Mouse (Mus musculus): ENCODE data around the gene Abca8b. TPM values are rescaled to one million over a fixed set of nuclear protein-coding genes. Genes with fewer than 3 reads are reported as not detected.
"Not testable (repeated sequence)": the region's sequence is repeated elsewhere in the genome, so short reads cannot be mapped to it uniquely, and the experiment has no call there.

Abca8b gene
- polyA plus RNA-seq, 1 experiment from 2014 or later: 0.54 TPM

DNA sequence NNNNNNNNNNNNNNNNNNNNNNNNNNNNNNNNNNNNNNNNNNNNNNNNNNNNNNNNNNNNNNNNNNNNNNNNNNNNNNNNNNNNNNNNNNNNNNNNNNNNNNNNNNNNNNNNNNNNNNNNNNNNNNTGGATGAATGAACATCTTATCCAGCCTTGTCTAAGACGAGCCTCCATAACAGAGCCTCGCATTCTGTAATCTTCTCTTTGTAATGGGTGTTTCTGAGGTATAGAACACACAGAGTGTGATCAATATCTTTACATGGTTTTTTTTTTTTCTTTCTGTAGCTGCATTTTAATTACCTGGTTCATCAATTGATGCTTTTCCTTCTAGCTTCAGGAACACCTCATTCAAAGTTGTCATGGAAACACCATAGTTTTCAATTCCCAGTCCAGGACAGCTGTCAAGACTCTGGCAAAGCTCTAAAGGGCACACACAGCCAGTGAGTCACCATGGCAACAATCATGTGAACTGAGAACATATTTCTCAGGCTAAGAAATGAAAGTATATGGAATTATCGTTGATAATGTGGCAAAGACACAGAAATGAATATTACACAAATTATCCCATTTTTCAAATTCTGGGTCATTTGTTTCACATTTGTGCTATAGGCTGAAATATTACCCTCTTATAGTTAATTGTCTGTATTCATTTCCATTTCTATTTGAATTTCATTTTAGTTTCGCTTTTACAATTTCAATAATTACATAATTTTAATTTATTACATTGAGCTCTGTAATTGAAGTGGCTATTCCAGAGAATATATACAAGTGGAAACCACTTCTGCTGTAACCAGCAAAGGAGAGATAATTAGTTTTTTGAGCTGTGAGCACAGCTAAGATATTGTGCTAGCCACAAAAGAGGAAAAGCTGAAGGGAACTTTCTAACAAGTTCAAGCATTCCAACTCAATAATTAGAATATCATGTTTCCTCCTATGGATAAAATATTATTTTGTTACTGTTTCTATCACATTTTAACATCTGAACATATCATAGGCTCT is 33.9 kb downstream of the Abca8b start:
- Histone ChIP-seq H3K27me3 (no peaks in the 10 kb centered on the region), H3K27ac (no peak overlapping the region), H3K9me3 (no peaks in the 10 kb centered on the region), H3K4me2 (no peak overlapping the region), H3K36me3 (no peaks in the 10 kb centered on the region), H3K4me3 (no peak overlapping the region), H3K9ac (no peak overlapping the region), H3K4me1 (no peaks in the 10 kb centered on the region)
- no peak for ATAC-seq (ENCODE audit: borderline replicate concordance, extremely low read depth, low FRiP score, low TSS enrichment)
- 77% methylated on average over 4 of the region's 4 CpGs for WGBS

DNA sequence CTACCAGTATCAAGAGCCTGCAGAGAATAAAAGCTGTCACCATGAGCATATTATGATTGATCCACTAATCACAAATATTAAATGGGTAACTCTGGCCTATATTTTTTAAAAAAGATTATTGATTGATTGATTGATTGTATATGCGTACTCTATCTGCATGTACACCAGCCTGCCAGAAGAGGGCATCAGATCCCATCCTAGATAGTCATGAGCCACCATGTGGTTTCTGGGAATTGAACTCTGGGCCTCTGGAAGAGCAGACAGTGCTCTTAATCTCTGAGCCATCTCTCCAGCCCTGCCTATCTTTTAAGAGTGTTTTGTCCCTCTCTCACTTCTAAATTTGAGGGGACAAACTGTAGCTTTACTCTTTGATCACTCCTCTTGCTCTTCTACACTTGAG is 40.5 kb downstream of the Abca8b start:
- no peak overlapping the region for H3K4me3 ChIP-seq
- H3K36me3 ChIP-seq: no peaks in the 10 kb centered on the region
- no peak overlapping the region for H3K9ac ChIP-seq
- no peaks in the 10 kb centered on the region for H3K4me1 ChIP-seq
- no peak overlapping the region for H3K27ac ChIP-seq
- no peak overlapping the region for H3K4me2 ChIP-seq
- no peak for ATAC-seq (ENCODE audit: borderline replicate concordance, extremely low read depth, low FRiP score, low TSS enrichment)
- H3K27me3 ChIP-seq: no peaks in the 10 kb centered on the region
- WGBS: 87% methylated on average over 1 of the region's 1 CpGs
- H3K9me3 ChIP-seq: no peaks in the 10 kb centered on the region

DNA sequence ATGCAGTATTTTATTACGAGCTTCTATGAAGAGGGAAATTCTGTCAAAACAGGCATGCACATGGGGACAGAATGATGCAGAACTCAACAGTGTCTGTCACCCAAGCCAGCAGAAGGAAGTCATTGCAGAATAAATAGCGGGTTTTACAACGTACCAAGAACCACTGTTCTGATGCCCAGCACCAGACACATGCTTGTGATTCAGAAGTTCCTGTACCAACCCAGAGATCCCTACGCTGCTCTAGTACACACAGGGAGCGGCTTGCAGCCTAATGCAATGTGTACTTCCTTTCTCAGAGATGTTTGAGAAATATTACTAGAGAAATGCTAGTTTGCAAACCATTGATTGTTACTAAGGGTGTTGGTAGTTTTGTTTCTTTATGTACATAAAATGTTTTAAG is 58.7 kb downstream of the Abca8b start:
- no peak overlapping the region for H3K9ac ChIP-seq
- H3K36me3 ChIP-seq: no peaks in the 10 kb centered on the region
- H3K9me3 ChIP-seq: no peaks in the 10 kb centered on the region
- H3K4me3 ChIP-seq: no peak overlapping the region
- no peaks in the 10 kb centered on the region for H3K27me3 ChIP-seq
- H3K4me2 ChIP-seq: no peak overlapping the region
- H3K27ac ChIP-seq: no peak overlapping the region
- WGBS: 82% methylated on average over 5 of the region's 5 CpGs
- no peak for ATAC-seq (ENCODE audit: borderline replicate concordance, extremely low read depth, low FRiP score, low TSS enrichment)
- H3K4me1 ChIP-seq: no peaks in the 10 kb centered on the region

DNA sequence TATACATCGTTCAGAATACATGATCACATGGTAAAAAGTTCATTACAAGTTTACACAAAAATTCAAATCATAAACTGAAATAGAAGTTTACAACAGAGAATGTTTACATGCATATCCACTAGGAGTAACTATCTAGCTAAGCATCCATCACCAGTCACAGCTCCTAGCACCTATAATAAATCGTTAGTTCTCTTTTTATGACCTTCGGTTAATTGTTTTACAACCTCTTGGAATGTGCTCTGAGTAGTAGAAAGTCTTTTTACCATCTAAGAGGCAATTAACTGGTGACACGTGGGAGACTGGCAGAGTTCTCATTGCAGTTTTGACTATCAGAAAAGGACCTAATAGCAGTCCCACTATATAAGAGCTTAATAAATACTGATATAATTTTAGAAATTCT is 62.4 kb downstream of the Abca8b start:
- not testable (repeated sequence) for H3K4me3 ChIP-seq; H3K9ac ChIP-seq; H3K4me2 ChIP-seq; H3K9me3 ChIP-seq; ATAC-seq (ENCODE audit: borderline replicate concordance, extremely low read depth, low FRiP score, low TSS enrichment); H3K36me3 ChIP-seq; H3K27ac ChIP-seq; H3K27me3 ChIP-seq; H3K4me1 ChIP-seq
- 55% methylated on average over 4 of the region's 4 CpGs for WGBS

DNA sequence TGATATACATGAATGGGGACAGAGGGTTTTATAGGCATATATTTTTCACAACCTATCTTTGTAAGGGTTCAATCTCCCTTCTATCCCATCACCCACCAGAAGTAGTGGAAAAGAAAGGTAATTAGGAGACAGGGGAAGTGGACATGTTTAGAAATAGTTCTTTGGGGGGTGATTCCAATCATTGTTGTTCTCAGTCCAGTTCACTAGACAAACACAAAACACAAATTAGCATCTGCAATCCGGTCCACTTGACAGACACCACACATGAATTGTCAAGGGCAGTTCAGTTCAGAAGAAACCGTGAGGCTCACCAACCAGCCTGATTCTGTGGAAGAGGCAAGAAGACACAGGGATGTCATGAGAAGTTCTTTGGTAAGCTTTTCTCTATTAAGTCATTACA is 67.2 kb downstream of the Abca8b start:
- Histone ChIP-seq H3K27me3 (no peaks in the 10 kb centered on the region), H3K9me3 (no peaks in the 10 kb centered on the region), H3K4me1 (peaks cover 16% of the 10 kb centered on the region), H3K4me3 (no peak overlapping the region), H3K4me2 (no peak overlapping the region), H3K9ac (no peak overlapping the region), H3K27ac (no peak overlapping the region), H3K36me3 (no peaks in the 10 kb centered on the region)
- WGBS: 92% methylated on average over 2 of the region's 2 CpGs
- no peak for ATAC-seq (ENCODE audit: borderline replicate concordance, extremely low read depth, low FRiP score, low TSS enrichment)

DNA sequence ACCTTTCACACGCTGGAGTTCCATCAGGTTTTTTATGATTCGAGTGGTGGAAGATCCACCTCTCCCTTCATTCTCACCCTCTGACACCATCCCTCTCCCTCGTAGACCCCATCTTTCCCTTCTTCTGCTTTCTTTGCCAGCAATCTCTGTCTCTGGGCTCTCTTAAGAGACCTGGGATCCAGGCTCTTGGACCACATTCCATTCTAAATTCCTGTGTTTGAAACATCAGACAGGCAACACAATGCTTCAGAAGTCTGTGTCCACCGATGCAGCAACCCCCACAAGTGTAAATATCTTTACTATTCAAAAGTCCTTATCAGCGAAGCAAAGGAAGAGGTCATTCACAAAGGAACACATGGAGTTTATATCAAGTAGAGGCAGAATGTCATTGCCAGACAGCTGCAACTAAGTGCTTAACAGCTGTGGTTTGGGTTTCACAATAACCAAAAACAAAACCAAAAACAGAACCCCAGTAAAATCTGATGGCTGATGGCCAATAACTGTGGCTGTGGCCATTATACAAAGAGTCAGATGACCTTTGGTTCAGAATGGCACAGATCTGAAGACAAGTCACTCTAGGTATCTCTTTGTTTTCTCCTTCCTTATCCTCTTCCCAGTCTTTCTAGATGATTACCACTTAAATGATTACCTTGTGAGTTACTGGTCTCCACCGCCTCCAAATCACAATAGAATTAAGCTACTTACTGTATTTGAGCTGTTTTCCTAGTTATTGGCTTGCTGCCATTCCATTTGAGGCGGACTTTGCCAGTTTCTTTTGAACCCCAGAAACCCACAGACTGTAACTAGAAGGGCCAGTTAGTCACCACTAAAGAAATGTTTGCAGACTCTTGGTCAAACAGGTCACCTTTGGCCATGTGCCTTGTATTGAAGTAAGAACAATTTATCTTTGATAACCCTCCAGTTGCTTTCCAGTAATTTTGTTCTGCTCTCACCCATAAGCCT is 68.6 kb downstream of the Abca8b start:
- Histone ChIP-seq H3K9ac (no peak overlapping the region), H3K36me3 (no peaks in the 10 kb centered on the region), H3K4me1 (peaks cover 16% of the 10 kb centered on the region), H3K4me3 (no peak overlapping the region), H3K27me3 (no peaks in the 10 kb centered on the region), H3K27ac (peak overlapping the region; percentile 66), H3K4me2 (no peak overlapping the region), H3K9me3 (no peaks in the 10 kb centered on the region)
- peak; percentile 70; the same call in 1 of the 2 replicates for ATAC-seq (ENCODE audit: borderline replicate concordance, extremely low read depth, low FRiP score, low TSS enrichment)
- 15% methylated on average over 7 of the region's 7 CpGs for WGBS

DNA sequence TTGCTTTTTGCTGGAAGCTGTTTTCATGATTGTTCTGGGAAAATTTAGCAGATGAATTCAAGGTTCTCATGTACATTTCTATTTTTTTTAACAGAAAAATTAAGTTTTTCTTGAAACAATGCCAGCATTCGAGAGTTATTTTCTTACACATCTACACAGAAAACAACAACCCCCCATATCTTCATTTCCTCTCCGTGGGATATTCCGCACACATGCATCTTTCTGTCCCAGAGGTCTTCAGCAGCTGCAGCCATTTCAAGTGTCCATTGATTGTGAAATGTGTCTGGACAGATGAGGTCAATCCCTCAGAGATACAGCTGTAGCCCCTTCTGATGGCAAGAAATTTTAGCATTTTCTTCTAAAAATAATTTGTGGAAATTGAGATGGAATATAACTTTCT is 73.4 kb downstream of the Abca8b start:
- H3K9me3 ChIP-seq: no peaks in the 10 kb centered on the region
- WGBS: 55% methylated on average over 3 of the region's 3 CpGs
- H3K4me2 ChIP-seq: no peak overlapping the region
- H3K27ac ChIP-seq: no peak overlapping the region
- H3K9ac ChIP-seq: no peak overlapping the region
- no peak overlapping the region for H3K4me3 ChIP-seq
- H3K27me3 ChIP-seq: no peaks in the 10 kb centered on the region
- H3K36me3 ChIP-seq: no peaks in the 10 kb centered on the region
- H3K4me1 ChIP-seq: peaks cover 12% of the 10 kb centered on the region
- ATAC-seq (ENCODE audit: borderline replicate concordance, extremely low read depth, low FRiP score, low TSS enrichment): no peak

DNA sequence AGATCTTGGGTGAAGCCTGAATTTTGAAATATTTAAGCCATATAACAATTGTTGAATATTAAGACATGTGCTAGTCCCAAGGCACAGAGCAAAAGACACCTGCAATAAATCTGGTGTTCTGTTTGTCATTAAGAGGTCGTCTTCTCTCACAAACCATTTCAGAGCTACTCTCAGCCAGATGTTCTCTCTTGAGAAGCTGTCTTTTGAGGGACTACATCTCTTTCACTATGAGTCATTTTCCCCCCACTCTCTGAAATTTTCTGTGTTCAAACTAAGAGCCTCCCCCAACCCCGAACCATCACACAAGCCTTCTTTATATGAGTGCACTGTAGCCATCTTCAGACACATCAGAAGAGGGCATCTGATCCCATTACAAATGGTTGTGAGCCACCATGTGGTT is 76.2 kb downstream of the Abca8b start:
- no peaks in the 10 kb centered on the region for H3K9me3 ChIP-seq
- no peak overlapping the region for H3K27ac ChIP-seq

DNA sequence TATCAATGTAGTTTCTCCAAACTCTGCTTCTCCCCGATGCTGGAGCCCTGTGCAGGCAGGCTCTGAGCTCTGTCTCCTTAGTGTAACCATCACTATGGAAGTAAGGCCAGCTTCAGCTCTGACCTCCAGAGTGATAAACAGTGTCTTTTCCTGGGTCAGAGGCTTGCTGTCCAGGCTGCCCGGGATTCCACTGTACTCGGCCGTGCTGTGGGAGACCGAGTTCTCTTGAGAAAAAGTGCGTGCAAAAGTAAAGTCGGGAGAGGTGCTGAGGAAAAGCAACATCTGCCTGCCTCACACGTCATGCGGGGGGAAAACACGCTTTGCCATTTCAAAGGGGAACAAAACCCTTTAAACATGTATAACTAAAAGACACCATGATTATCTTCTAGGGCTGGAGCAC is 79.0 kb downstream of the Abca8b start:
- Histone ChIP-seq H3K9me3 (no peaks in the 10 kb centered on the region), H3K4me3 (no peak overlapping the region), H3K27ac (no peak overlapping the region), H3K27me3 (no peaks in the 10 kb centered on the region), H3K9ac (no peak overlapping the region), H3K4me2 (no peak overlapping the region), H3K36me3 (no peaks in the 10 kb centered on the region), H3K4me1 (0 out of 2 replicates have a peak, but pooled peaks cover 8% of the 10 kb centered on the region)
- WGBS: 42% methylated on average over 10 of the region's 10 CpGs
- peak; percentile 55; the same call in 1 of the 2 replicates for ATAC-seq (ENCODE audit: borderline replicate concordance, extremely low read depth, low FRiP score, low TSS enrichment)

More for the DNA sequence above, 76.2 kb downstream of the Abca8b start:
- 60% methylated on average over 2 of the region's 2 CpGs for WGBS
- Histone ChIP-seq H3K27me3 (no peaks in the 10 kb centered on the region), H3K9ac (no peak overlapping the region), H3K4me1 (0 out of 2 replicates have a peak, but pooled peaks cover 8% of the 10 kb centered on the region), H3K4me3 (no peak overlapping the region), H3K4me2 (no peak overlapping the region), H3K36me3 (no peaks in the 10 kb centered on the region)
- no peak for ATAC-seq (ENCODE audit: borderline replicate concordance, extremely low read depth, low FRiP score, low TSS enrichment)

DNA sequence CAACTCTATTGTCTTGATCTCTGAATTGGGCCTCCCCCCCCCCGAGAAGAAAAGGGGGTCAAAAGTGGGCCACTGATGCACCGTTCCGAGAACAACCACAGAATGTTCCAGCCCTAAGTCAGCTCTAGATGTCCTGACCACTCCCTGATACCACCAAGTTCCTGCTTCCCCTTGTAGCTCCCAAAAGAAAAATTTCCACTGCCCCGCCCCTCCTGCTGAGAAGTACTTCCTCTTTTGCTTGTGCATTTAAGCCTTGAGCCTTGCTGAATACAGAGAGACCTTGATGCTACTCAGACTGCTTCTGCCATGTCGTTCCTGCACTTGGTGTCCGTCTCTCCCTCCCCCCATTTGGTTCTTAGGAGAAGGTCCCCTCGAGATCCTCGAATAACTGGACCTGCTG is 82.5 kb downstream of the Abca8b start:
- H3K27me3 ChIP-seq; H3K27ac ChIP-seq; H3K36me3 ChIP-seq; H3K4me2 ChIP-seq; H3K4me1 ChIP-seq; H3K9me3 ChIP-seq; H3K4me3 ChIP-seq; H3K9ac ChIP-seq; ATAC-seq (ENCODE audit: borderline replicate concordance, extremely low read depth, low FRiP score, low TSS enrichment): not testable (repeated sequence)
- WGBS: 94% methylated on average over 8 of the region's 8 CpGs

DNA sequence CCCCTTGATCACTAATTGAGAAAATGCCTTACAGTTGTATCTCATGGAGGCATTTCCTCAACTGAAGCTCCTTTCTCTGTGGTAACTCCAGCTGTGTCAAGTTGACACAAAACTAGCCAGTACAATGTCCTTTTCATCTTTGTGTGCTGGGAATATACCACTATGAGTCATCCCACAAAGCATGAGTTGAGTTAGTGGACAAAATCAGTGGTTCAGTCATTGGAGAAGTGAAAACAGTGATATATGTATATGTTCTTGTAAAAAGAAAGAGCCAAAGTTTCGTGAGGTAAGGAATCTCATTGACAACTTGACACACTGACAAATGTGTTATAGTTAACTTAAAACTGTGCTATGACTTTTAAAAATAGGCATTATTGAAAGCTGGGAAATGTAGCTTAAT is 83.5 kb downstream of the Abca8b start:
- 67% methylated on average over 1 of the region's 1 CpGs for WGBS
- not testable (repeated sequence) for ATAC-seq (ENCODE audit: borderline replicate concordance, extremely low read depth, low FRiP score, low TSS enrichment); H3K9ac ChIP-seq

DNA sequence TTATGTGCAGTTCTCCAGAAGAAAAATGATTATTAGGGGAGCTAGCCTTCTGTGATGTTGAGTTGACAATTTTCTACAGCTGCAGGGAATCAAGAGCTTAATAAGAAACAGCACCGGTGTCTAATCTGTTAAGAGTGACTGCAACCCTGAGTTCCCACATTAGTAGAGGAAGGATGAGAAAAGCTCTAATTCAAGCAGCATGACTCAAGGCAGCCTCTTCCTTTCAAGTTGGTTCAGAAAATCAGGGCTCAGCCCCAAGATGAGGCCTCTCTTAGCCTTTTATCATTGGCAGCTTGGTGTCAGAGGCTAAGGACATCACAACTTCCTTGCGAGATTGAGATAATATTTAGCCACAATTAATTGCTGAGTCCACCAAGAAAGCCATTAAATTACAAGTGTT is 85.8 kb downstream of the Abca8b start:
- 46% methylated on average over 2 of the region's 2 CpGs for WGBS
- no peak for ATAC-seq (ENCODE audit: borderline replicate concordance, extremely low read depth, low FRiP score, low TSS enrichment)
- Histone ChIP-seq H3K4me1 (no peaks in the 10 kb centered on the region), H3K36me3 (no peaks in the 10 kb centered on the region), H3K27me3 (no peaks in the 10 kb centered on the region), H3K4me3 (no peak overlapping the region), H3K4me2 (no peak overlapping the region), H3K9ac (no peak overlapping the region), H3K27ac (no peak overlapping the region), H3K9me3 (no peaks in the 10 kb centered on the region)

More for the DNA sequence above, 83.5 kb downstream of the Abca8b start:
- not testable (repeated sequence) for H3K36me3 ChIP-seq, H3K27ac ChIP-seq, H3K4me2 ChIP-seq, H3K9me3 ChIP-seq, H3K4me1 ChIP-seq, H3K27me3 ChIP-seq, H3K4me3 ChIP-seq
